Mouse (Mus musculus) bone marrow macrophage, adult 2 months (primary cell): ENCODE measurements around the gene Sardh.

Source experiments
- CTCF ChIP-seq: IDR thresholded peaks from 2 replicates; pipeline ENCODE4 v1.5.1; 2012; ENCODE audit warnings: low read depth, mild to moderate bottlenecking, low read length, moderate library complexity
- POLR2A ChIP-seq: IDR thresholded peaks from 2 replicates; pipeline ENCODE4 v1.6.1; 2012; ENCODE audit warnings: mild to moderate bottlenecking, low read depth, low read length, borderline replicate concordance

GRCm38 (mm10) chr2:27223012-27223421 is 25.1 kb downstream of the Sardh start:
- TF ChIP-seq CTCF (no peak), POLR2A (no peak)
